Mouse (Mus musculus) cerebellum, postnatal 14 days (tissue): ENCODE measurements at regions not wholly inside any gene's neighbourhood (a gene's known extent, or its start where the extent isn't known, plus 50 kb on each side); places are given as distances from the start of the nearest gene placed in this dataset.

Experiments used
- DNase-seq, 2 experiments: peaks; one replicate each; pipeline ENCODE4 v3.0.0; 2021; ENCODE audit warnings: mixed read lengths in 2 of 2

DNA sequence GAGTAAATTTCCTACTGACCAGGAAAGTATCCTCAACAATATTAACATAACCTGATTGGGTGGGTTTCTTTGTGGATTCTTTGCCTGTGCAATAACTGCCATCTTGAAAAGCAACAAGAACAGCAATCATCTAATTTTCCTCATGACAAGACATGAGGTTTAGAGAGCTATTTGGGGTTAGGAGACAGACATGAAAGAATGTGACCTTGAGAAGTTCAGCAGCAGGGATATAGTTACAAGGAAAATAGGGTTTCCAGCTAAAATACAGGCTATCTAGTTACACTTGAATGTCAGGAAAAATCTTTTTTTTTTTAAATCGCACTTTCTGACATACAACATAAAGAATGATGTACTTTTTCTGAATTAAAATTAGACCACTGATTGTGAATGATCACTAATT is 83.7 kb upstream of the Lama2 start:
- no peak for DNase-seq

- DNase-seq: no peak
Measured at GRCm38 (mm10) chr10:27698305-27698704, 78.7 kb upstream of the Lama2 start.

DNA sequence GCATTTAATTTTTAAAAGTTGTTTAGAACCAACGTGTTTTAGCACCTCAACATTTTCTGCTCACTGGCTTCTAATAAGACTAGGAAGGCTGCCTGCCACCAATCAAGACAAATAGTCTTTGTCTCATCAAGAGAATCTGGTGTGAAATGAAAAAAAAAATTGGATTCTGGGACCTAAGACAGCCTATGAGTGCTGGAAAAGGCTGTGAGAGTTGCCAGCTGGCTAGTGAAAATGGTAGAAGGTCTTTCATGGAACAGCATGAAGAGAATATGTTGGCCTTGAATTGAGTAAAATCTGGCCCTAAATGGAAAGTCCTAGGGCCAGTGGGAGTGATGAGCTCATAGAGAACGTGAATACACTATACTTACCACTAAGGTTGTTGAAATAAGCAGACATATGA is 61.8 kb upstream of the Lama2 start:
- peak; percentile 64 to 74 for DNase-seq

GRCm38 (mm10) chr10:27675579-27675978 is 56.0 kb upstream of the Lama2 start:
- no peak for DNase-seq

DNA sequence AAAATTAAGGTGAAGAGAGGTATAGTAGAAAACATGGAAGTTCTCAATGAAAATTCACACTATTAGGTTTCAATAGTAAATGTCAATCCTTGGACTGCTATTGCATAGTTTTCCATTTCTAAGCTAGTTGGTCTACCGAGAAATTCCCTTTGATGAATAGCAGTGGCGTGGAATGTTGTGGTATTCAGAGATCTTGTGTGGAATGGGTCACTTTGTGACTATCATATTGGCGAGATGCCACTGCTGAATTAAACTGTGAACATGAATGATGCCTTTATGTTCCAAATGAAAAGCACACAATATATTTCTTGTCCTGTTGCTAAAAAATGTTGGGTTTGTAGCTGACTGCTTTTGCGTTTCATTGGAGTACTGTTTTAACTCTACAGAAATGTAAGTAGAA is 54.8 kb upstream of the Lama2 start:
- DNase-seq: no peak
